Mouse (Mus musculus): ENCODE measurements around the gene Gm15448. TPM values are rescaled to one million over a fixed set of nuclear protein-coding genes. Genes with fewer than 3 reads are reported as not detected.

The Gm15448 gene
- polyA plus RNA-seq, 1 experiment from 2014 or later = not detected

Other genes starting within 250 kb of the Gm15448 start
- 0.29 TPM in 1 of 2 replicates, not detected in the other for gene Oscar, start 209.5 kb downstream of the Gm15448 start, polyA plus RNA-seq (2014; fragmentation: Nextera tagmentation; extraction: Ambion mirVana)
- 400 and 407 TPM in 2 replicates for gene Ndufa3, start 208.3 kb downstream of the Gm15448 start, polyA plus RNA-seq (2014; fragmentation: Nextera tagmentation; extraction: Ambion mirVana)
- 31.1 and 35.5 TPM in 2 replicates for gene Tfpt, start 195.8 kb downstream of the Gm15448 start, polyA plus RNA-seq (2014; fragmentation: Nextera tagmentation; extraction: Ambion mirVana)
- 150 TPM in 2 replicates for gene Prpf31, start 195.7 kb downstream of the Gm15448 start, polyA plus RNA-seq (2014; fragmentation: Nextera tagmentation; extraction: Ambion mirVana)
- 87.2 and 94.2 TPM in 2 replicates for gene Cnot3, start 180.4 kb downstream of the Gm15448 start, polyA plus RNA-seq (2014; fragmentation: Nextera tagmentation; extraction: Ambion mirVana)
- 13.8 and 14.6 TPM in 2 replicates for gene Leng1, start 159.8 kb downstream of the Gm15448 start, polyA plus RNA-seq (2014; fragmentation: Nextera tagmentation; extraction: Ambion mirVana)
- 3.6 and 4.2 TPM in 2 replicates for gene Tmc4, start 148.1 kb downstream of the Gm15448 start, polyA plus RNA-seq (2014; fragmentation: Nextera tagmentation; extraction: Ambion mirVana)
- 289 TPM in 2 replicates for gene Tsen34, start 132.8 kb downstream of the Gm15448 start, polyA plus RNA-seq (2014; fragmentation: Nextera tagmentation; extraction: Ambion mirVana)
- gene Mboat7, start 132.2 kb downstream of the Gm15448 start, polyA plus RNA-seq (2014; fragmentation: Nextera tagmentation; extraction: Ambion mirVana) = 36.7 and 41.2 TPM in 2 replicates
- 1,472 and 1,559 TPM in 2 replicates for gene Rps9, start 121.7 kb downstream of the Gm15448 start, polyA plus RNA-seq (2014; fragmentation: Nextera tagmentation; extraction: Ambion mirVana)
- gene Pirb, start 105.3 kb downstream of the Gm15448 start, polyA plus RNA-seq (2014; fragmentation: Nextera tagmentation; extraction: Ambion mirVana) = 0.13 TPM in 1 of 2 replicates, not detected in the other
- 0.11 and 0.23 TPM in 2 replicates for gene Pira2, start 19.4 kb upstream of the Gm15448 start, polyA plus RNA-seq (2014; fragmentation: Nextera tagmentation; extraction: Ambion mirVana)
- not detected in 2 replicates for gene Gm14548, start 72.4 kb upstream of the Gm15448 start, polyA plus RNA-seq (2014; fragmentation: Nextera tagmentation; extraction: Ambion mirVana)
- 0.13 TPM in 1 of 2 replicates, not detected in the other for gene Lilra6, start 89.8 kb upstream of the Gm15448 start, polyA plus RNA-seq (2014; fragmentation: Nextera tagmentation; extraction: Ambion mirVana)
- 0.18 and 0.55 TPM in 2 replicates for gene Lair1, start 237.5 kb upstream of the Gm15448 start, polyA plus RNA-seq (2014; fragmentation: Nextera tagmentation; extraction: Ambion mirVana)

All from limb, embryonic 11.5 days (tissue).